Mouse (Mus musculus) hindbrain, embryonic 15.5 days (tissue): Measurements from ENCODE around the gene Bola1. TPM values are rescaled to one million over a fixed set of nuclear protein-coding genes. Genes with fewer than 3 reads are reported as not detected.
A peak's percentile ranks its signal among the peaks of the same experiment; 100 is the strongest.
"Not testable (repeated sequence)": the region's sequence is repeated elsewhere in the genome, so short reads cannot be mapped to it uniquely, and the experiment has no call there.

Source experiments
- ATAC-seq: fragments of 200-750 bp; cut with Nextera tagmentation; 2 replicates; pipeline ENCODE4 v1.8.0; 2017; ENCODE audit warnings: low read depth, moderate number of reproducible peaks, moderate TSS enrichment; ENCODE audit not compliant: low FRiP score
- H3K27ac ChIP-seq: fragments of 300-500 bp; sonication (generic); replicated peaks from 2 replicates; pipeline ENCODE4 v1.5.1; 2015; ENCODE audit warnings: mild to moderate bottlenecking, inconsistent platforms
- H3K27me3 ChIP-seq: fragments of 300-500 bp; sonication (generic); 2 replicates; pipeline ENCODE4 v1.6.1; 2015; ENCODE audit warnings: control low read depth, inconsistent platforms
- H3K36me3 ChIP-seq: fragments of 300-500 bp; sonication (generic); 2 replicates; pipeline ENCODE4 v1.6.1; 2015; ENCODE audit warnings: control low read depth, inconsistent platforms
- H3K4me1 ChIP-seq: fragments of 300-500 bp; sonication (generic); replicated peaks from 2 replicates; pipeline ENCODE4 v1.6.1; 2015; ENCODE audit warnings: control low read depth, inconsistent platforms
- H3K4me2 ChIP-seq: fragments of 300-500 bp; sonication (generic); 2 replicates; pipeline ENCODE4 v1.6.1; 2015; ENCODE audit warnings: moderate library complexity, mild to moderate bottlenecking, inconsistent platforms
- H3K4me3 ChIP-seq: fragments of 300-500 bp; sonication (generic); 2 replicates; pipeline ENCODE4 v1.5.1; 2015; ENCODE audit warnings: mild to moderate bottlenecking, inconsistent platforms
- H3K9ac ChIP-seq: fragments of 300-500 bp; sonication (generic); 2 replicates; pipeline ENCODE4 v1.6.1; 2015; ENCODE audit warnings: inconsistent platforms
- H3K9me3 ChIP-seq: fragments of 300-500 bp; sonication (generic); 2 replicates; pipeline ENCODE4 v1.6.1; 2016; ENCODE audit warnings: control low read depth, inconsistent platforms
- WGBS: fragments of 180-500 bp; shearing (Covaris S2); methylation state at CpG from one replicate; pipeline ENCODE4 v1.1.7; 2015; 5-methylcytosine and 5-hydroxymethylcytosine counted together
- polyA plus RNA-seq: library from polyadenylated mRNA; unstranded; fragments of >200 nt; fragmentation: Nextera tagmentation; extraction: Ambion mirVana; gene quantifications from 2 replicates; pipeline ENCODE4 v1.2.1, GENCODE M21; 2015

Gene Bola1
- polyA plus RNA-seq = 56.0 and 56.3 TPM in 2 replicates

DNA sequence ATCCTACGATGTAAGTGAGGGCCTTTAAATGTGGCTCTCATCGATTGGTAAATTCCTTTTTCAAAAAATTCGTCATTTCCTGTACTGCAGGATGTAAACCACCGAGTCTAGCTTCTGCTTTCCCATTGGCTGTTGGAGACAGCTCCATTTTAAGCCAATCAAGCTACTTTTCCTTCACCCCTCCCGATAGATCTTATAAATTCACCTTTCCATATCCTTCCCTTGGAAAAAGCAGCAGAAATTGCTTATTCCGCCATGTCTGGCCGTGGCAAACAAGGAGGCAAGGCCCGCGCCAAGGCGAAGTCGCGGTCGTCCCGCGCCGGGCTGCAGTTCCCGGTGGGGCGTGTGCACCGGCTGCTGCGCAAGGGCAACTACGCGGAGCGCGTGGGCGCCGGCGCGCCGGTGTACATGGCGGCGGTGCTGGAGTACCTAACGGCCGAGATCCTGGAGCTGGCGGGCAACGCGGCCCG lies at the start of gene Bola1, which contains the start of gene Hist2h2ab:
Gene Bola1 (minus strand): TSS at position 49 of the 470 bp plus-strand sequence.
Gene Hist2h2ab (plus strand): TSS at position 205 of the 470 bp plus-strand sequence.
- Histone ChIP-seq H3K4me2 (peak within 1 kb of the TSS; percentile 86), H3K4me1 (peaks cover 24% of the 10 kb centered on the region), H3K4me3 (peak within 1 kb of the TSS; percentile 59), H3K27me3 (no peaks in the 10 kb centered on the region), H3K36me3 (no peaks in the 10 kb centered on the region), H3K9ac (peak within 1 kb of the TSS; percentile 79), H3K27ac (peak within 1 kb of the TSS; percentile 97), H3K9me3 (no peaks in the 10 kb centered on the region)
- ATAC-seq = peak; percentile 94
- under 1% methylated on average over 37 of the region's 37 CpGs for WGBS

DNA sequence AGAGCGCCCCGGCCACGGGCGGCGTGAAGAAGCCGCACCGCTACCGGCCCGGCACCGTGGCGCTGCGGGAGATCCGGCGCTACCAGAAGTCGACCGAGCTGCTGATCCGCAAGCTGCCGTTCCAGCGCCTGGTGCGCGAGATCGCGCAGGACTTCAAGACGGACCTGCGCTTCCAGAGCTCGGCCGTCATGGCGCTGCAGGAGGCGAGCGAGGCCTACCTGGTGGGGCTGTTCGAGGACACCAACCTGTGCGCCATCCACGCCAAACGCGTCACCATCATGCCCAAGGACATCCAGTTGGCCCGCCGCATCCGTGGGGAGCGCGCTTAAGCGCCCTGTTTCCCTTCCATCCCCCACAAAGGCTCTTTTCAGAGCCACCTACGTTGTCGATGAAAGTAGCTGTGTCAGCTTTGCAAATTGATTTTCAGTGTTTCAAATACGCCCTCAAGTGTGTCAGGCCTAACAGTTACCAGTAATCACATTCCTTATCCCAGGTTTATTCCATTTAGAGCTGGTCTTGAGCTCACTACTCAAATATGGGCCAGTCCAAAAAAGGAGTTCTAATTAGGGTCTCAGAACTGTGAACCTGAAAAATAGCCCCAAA lies 49.4 kb upstream of the Bola1 start:
- H3K4me1 ChIP-seq = peaks cover 23% of the 10 kb centered on the region
- not testable (repeated sequence) for H3K9me3 ChIP-seq, H3K36me3 ChIP-seq, H3K27me3 ChIP-seq, ATAC-seq
- H3K27ac ChIP-seq = peak overlapping the region; percentile 96
- H3K9ac ChIP-seq = peak overlapping the region; percentile 45
- H3K4me3 ChIP-seq = peak overlapping the region; percentile 45
- H3K4me2 ChIP-seq = peak overlapping the region; percentile 75
- WGBS = 0% methylated on average over 12 of the region's 44 CpGs

DNA sequence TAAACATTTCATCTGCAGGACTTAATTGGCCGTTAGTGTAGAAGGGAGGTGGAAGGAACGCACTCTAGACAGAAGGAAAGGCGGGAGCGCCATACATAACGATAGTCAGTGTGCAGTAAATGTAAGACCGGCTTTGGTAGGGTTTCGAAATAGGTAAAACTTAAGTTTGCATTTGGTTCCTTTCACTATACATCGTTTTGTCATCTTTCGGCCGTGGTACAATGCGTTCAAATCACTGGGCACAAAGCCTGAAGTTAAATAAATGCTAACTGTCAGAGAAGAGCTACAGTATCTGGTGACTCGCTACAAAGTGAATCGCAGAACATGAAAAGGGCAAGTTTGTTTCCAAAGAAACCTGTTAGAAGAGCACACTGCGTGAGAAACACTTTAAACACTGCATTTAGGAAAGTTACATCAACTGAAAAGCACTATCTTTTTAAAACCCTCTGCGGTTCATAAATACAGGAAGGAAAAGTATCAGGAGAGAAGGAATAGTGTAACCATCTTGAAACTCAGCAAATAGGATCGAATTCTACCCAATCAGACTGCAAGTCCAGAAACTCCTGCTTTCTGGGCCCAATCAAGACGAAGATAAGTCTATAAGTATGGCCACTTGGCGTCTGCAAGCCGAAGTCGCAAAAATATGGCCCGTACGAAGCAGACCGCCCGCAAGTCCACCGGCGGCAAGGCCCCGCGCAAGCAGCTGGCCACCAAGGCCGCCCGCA lies 48.7 kb upstream of the Bola1 start, which contains the start of gene Hist2h3b:
Gene Hist2h3b (plus strand): TSS at position 604 of the 725 bp plus-strand sequence.
- peak within 1 kb of the TSS; percentile 75 for H3K4me2 ChIP-seq
- peak; percentile 71 for ATAC-seq
- peaks cover 27% of the 10 kb centered on the region for H3K4me1 ChIP-seq
- no peaks in the 10 kb centered on the region for H3K36me3 ChIP-seq
- H3K9me3 ChIP-seq = no peaks in the 10 kb centered on the region
- peak within 1 kb of the TSS; percentile 96 for H3K27ac ChIP-seq
- no peaks in the 10 kb centered on the region for H3K27me3 ChIP-seq
- 22% methylated on average over 30 of the region's 30 CpGs for WGBS
- H3K4me3 ChIP-seq = peak within 1 kb of the TSS; percentile 45
- peak within 1 kb of the TSS; percentile 45 for H3K9ac ChIP-seq

DNA sequence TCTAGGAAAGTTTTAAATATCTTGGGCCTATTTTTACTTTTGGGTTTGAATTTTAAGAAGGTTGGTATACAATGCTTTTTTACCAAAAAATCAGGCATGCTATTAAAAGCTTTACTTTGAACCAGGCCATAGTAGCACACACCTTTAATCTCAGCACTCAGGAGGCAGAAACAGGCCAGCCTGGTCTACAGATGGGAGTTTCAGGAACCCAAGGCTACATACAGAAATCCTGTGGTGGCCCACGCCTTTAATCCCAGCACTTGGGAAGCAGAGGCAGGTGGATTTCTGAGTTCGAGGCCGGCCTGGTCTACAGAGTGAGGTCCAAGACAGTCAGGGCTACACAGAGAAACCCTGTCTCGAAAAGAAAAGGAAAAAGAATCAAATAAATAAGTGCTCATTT lies 48.0 kb upstream of the Bola1 start:
- Histone ChIP-seq H3K9me3 (no peaks in the 10 kb centered on the region), H3K27ac (peak overlapping the region; percentile 87; the same call in 1 of the 2 replicates), H3K9ac (0 out of 2 replicates have a peak overlapping the region, but pooled peaks have one; percentile 7), H3K4me2 (peak overlapping the region; percentile 75), H3K4me1 (peaks cover 27% of the 10 kb centered on the region), H3K36me3 (no peaks in the 10 kb centered on the region), H3K27me3 (no peaks in the 10 kb centered on the region), H3K4me3 (no peak overlapping the region)
- no peak for ATAC-seq
- WGBS = 77% methylated on average over 4 of the region's 4 CpGs

DNA sequence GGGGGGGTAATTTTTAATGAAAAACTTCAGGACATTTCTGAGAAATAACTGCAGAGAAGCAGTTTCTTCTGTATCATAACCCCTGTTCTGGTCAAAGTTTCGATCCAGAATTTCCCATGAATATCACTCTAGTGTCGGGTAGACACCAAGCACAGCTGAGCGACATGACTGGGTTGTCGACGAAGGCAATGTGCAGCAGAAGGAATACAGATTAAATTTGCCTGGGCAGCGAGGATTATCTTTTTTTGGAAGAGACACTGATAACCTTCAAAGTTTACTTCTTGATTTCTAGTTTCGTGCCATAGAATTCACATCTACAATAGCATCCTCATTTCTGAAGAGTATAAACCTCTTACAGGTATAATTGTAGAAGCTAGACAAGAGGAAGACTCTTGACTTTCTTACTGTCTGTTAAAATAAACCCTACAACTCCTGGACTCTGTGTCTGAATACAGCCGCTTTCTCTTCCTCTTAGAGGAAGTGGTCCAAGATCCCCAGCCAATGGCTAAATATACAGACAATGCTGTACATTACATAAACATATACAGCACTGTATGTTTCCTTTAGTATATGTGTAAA lies 46.7 kb upstream of the Bola1 start:
- Histone ChIP-seq H3K4me2 (no peak overlapping the region), H3K27me3 (no peaks in the 10 kb centered on the region), H3K9ac (no peak overlapping the region), H3K9me3 (no peaks in the 10 kb centered on the region), H3K27ac (no peak overlapping the region), H3K36me3 (no peaks in the 10 kb centered on the region), H3K4me1 (peaks cover 40% of the 10 kb centered on the region), H3K4me3 (no peak overlapping the region)
- no peak for ATAC-seq
- WGBS = 92% methylated on average over 8 of the region's 8 CpGs

DNA sequence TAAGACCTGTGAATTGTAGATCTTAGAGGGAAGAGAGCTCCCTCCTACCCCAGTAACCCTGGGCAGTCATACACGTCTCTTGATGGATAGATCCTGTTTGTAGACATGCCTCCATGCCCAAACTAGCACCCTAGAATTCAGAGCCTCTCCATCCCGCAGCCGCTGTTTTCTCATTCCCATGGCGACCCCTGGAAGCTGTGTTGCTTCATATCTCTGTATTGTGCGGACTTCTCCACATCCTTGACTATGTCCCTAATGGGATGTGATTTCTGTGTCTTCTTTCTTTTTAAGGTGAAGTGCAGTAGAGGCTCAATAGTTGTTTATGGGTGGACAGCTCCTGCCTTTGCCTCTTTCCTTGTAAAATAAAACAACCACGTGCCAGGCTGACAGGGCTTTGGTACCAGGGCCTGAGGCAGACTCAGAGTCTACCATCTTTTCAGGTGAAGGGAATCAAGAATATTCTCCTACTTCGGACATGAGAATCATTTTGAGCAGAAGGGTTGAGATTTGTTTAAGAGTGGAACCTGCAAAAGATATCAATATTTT lies 45.0 kb upstream of the Bola1 start:
- ATAC-seq = no peak
- H3K4me3 ChIP-seq = peak overlapping the region; percentile 62; the same call in 1 of the 2 replicates

DNA sequence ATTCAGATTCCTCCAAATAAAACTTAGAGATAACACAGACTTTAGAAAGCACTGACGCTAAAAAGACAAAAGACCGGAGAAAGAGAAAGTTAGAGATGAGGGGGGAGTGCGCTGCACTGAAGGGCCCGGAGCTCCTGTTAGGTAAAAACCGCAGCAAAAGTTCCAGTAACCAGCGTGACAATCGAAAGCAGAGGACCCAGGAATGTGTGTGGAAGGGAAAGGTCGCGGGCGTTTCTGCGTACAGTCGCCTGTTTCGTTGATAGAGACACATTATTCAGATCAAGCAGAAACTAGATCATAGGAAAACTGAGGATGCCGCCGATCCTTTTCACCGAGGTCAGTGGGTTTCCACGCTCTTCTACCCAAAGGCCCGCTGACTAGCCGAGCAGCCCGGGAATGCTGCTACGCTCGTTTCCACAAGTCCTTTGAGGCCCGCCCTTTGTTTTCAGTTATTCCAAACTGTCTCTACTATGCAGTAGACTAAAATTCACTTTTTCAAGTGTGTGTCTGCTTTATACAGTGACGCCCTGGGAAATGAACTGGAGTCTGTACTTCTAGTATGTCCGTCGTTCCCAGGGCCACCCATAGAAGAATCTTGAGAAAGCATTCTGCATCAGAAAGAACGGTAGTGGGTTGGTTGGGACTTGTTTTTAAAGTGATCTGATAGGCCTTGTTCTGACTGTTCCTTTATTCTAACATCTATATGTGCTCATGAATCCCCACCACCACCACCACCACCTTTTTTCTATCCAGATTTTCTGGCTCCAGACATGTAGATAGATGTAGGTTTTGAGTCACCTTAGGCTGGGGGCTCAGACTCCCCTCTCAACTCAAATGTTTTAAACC lies 44.3 kb upstream of the Bola1 start:
- H3K9me3 ChIP-seq = no peaks in the 10 kb centered on the region
- peak; percentile 11; the same call in 1 of the 2 replicates for ATAC-seq
- H3K4me3 ChIP-seq = peak overlapping the region; percentile 62
- peak overlapping the region; percentile 72 for H3K4me2 ChIP-seq
- 2% methylated on average over 27 of the region's 27 CpGs for WGBS
- H3K9ac ChIP-seq = peak overlapping the region; percentile 50
- no peaks in the 10 kb centered on the region for H3K27me3 ChIP-seq
- no peaks in the 10 kb centered on the region for H3K36me3 ChIP-seq
- H3K4me1 ChIP-seq = peaks cover 35% of the 10 kb centered on the region
- H3K27ac ChIP-seq = peak overlapping the region; percentile 98

More for the DNA sequence above, 45.0 kb upstream of the Bola1 start:
- Histone ChIP-seq H3K27me3 (no peaks in the 10 kb centered on the region), H3K9me3 (no peaks in the 10 kb centered on the region), H3K27ac (peak overlapping the region; percentile 98), H3K4me1 (peaks cover 39% of the 10 kb centered on the region), H3K36me3 (no peaks in the 10 kb centered on the region), H3K9ac (0 out of 2 replicates have a peak overlapping the region, but pooled peaks have one; percentile 50), H3K4me2 (peak overlapping the region; percentile 72)
- WGBS = 66% methylated on average over 7 of the region's 7 CpGs

DNA sequence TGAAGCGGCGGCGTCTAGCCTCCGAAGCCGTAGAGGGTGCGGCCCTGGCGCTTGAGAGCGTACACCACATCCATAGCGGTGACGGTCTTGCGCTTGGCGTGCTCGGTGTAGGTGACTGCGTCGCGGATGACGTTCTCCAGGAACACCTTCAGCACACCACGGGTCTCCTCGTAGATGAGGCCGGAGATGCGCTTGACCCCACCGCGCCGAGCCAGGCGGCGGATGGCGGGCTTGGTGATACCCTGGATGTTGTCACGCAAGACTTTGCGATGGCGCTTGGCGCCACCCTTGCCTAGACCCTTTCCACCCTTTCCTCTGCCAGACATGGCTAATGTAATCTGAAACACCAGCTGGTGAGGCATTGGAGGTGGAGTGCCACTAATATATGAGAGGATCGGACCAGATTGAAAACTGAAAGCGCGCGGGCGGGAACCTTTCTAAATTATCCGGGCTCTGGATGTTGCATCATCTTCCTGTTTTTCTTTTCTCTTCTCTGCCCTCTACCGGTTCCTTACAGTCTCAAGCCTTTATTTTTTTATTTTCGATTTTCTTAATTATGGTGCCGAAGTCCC lies 43.6 kb upstream of the Bola1 start, which contains the start of gene Hist2h4:
Gene Hist2h4 (minus strand): TSS at position 333 of the 572 bp plus-strand sequence.
- WGBS = under 1% methylated on average over 40 of the region's 40 CpGs
- Histone ChIP-seq H3K4me1 (peaks cover 32% of the 10 kb centered on the region), H3K27me3 (no peaks in the 10 kb centered on the region), H3K4me2 (peak within 1 kb of the TSS; percentile 72), H3K9ac (peak within 1 kb of the TSS; percentile 66), H3K9me3 (no peaks in the 10 kb centered on the region), H3K36me3 (no peaks in the 10 kb centered on the region), H3K27ac (peak within 1 kb of the TSS; percentile 98), H3K4me3 (peak within 1 kb of the TSS; percentile 62)
- peak; percentile 91 for ATAC-seq

DNA sequence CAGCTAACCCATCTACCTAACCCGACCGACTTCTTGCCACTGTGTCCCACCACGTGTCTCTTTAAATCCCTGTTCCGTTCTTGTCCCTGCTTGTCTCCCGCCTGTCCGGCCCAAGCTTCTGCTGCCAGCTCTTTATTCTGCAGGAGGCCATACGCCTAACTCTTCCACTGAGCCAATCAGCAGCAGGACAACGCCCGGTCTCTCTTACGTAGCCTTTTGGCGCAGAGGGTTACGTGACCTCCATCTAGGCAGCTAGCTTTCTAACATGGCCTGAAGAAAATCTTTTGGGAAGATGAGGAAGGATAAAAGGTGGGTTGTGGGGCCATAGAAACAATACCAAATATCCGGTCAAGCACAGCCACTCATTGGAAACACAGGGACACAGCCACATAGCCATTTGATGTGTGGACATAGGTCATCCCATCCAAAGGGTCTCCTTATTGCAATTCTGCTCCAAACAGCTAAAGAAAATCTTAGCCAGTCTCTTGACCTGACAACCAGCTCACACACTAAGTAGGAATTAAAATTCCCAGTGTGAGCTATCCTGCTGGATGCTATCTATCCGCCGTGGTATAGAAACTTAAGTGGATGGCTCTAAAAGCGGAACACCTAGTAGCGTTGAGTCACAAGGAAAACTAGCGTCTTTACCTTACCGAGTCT lies 42.8 kb upstream of the Bola1 start:
- no peaks in the 10 kb centered on the region for H3K36me3 ChIP-seq
- H3K4me3 ChIP-seq = peak overlapping the region; percentile 62
- peak overlapping the region; percentile 66 for H3K9ac ChIP-seq
- H3K9me3 ChIP-seq = no peaks in the 10 kb centered on the region
- no peaks in the 10 kb centered on the region for H3K27me3 ChIP-seq
- under 1% methylated on average over 19 of the region's 19 CpGs for WGBS
- peaks cover 25% of the 10 kb centered on the region for H3K4me1 ChIP-seq
- peak overlapping the region; percentile 72 for H3K4me2 ChIP-seq
- ATAC-seq = peak; percentile 85
- H3K27ac ChIP-seq = peak overlapping the region; percentile 98

DNA sequence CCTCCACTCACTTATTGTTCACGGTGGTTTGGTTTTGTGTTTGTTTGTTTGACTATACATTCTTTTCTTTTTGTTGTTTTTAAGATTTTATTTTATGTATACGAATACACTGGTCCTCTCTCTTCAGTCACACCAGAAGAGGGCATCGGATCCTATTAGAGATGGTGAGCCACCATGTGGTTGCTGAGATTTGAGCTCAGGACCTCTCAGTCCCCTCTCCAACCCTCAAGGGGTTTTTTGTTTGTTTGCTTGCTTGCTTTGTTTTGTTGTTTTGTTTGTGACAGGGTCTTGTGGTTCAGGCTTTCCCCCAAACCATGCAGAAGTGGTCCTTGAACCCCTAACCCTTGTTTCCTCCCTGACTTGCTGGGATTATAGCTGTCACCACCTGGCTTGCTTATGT lies 42.1 kb upstream of the Bola1 start:
- 54% methylated on average over 3 of the region's 3 CpGs for WGBS
- no peaks in the 10 kb centered on the region for H3K27me3 ChIP-seq
- H3K4me3 ChIP-seq = peak overlapping the region; percentile 62
- H3K9me3 ChIP-seq = no peaks in the 10 kb centered on the region
- peak overlapping the region; percentile 72 for H3K4me2 ChIP-seq
- no peaks in the 10 kb centered on the region for H3K36me3 ChIP-seq
- H3K9ac ChIP-seq = peak overlapping the region; percentile 66
- H3K27ac ChIP-seq = peak overlapping the region; percentile 98
- H3K4me1 ChIP-seq = peaks cover 25% of the 10 kb centered on the region
- no peak for ATAC-seq
